ENCODE assay signal across 9 mouse cellular contexts in genomic region chr8:121649423-121649822, GRCm38 (mm10). TPM values are rescaled to one million over a fixed set of nuclear protein-coding genes. Genes with fewer than 3 reads are reported as not detected.
DNase-seq lines count a peak whose midpoint lies in the region; ATAC-seq and TF ChIP-seq lines count a peak whose summit lies in the region.
"Had no signal": no experiment of that assay in that cellular context is flagged by ENCODE, and none has a peak within 500 bp of the region (broad histone marks: within the 10 kb centered on the region; RNA-seq: fewer than 3 reads in every experiment).

No protein-coding gene starts in this region.

- no peaks in the 10 kb centered on the region for H3K36me3 ChIP-seq in kidney, adult 2 months (ENCODE audit: control insufficient read depth, insufficient read depth, low read length)
- no peaks in the 10 kb centered on the region for H3K36me3 ChIP-seq in intestine, embryonic 15.5 days
- no peaks in the 10 kb centered on the region; the same call in 1 of the 2 replicates for H3K36me3 ChIP-seq in midbrain, embryonic 16.5 days (ENCODE audit: control insufficient read depth, insufficient read depth, low read length)

- H3K4me2 ChIP-seq in intestine, embryonic 15.5 days (replicated peaks) = peak overlapping the region; percentile 96
- peak overlapping the region; percentile 87 for H3K4me2 ChIP-seq in midbrain, embryonic 16.5 days (ENCODE audit: low read length)

- H3K4me1 ChIP-seq in kidney, adult 2 months (ENCODE audit: control insufficient read depth, insufficient read depth, low read length) = peaks cover 47% of the 10 kb centered on the region
- H3K4me1 ChIP-seq in embryonic fibroblast, embryonic 13.5 days (ENCODE audit: control insufficient read depth, insufficient read depth, low read length) = peaks cover 13% of the 10 kb centered on the region
- H3K4me1 ChIP-seq in intestine, embryonic 15.5 days (replicated peaks) = peaks cover 55% of the 10 kb centered on the region
- peaks cover 75% of the 10 kb centered on the region for H3K4me1 ChIP-seq in midbrain, embryonic 16.5 days (ENCODE audit: control insufficient read depth, insufficient read depth, low read length)

- no peak for TF ChIP-seq CTCF in kidney, adult 2 months (conservative IDR thresholded peaks at IDR 0.05; ENCODE audit: insufficient read depth, insufficient read length, low read depth, low read length)
- TF ChIP-seq CTCF in embryonic fibroblast, embryonic 13.5 days (IDR thresholded peaks at IDR 0.05; ENCODE audit: borderline replicate concordance, insufficient read depth, low read length) = no peak

- peak overlapping the region; percentile 8; the same call in 1 of the 2 replicates for H3K9ac ChIP-seq in intestine, embryonic 15.5 days
- H3K9ac ChIP-seq in midbrain, embryonic 16.5 days (ENCODE audit: low read depth, low read length) = peak overlapping the region; percentile 86

- no peaks in the 10 kb centered on the region for H3K27me3 ChIP-seq in kidney, adult 2 months (replicated peaks; ENCODE audit: control insufficient read depth, insufficient read depth, low read length)
- H3K27me3 ChIP-seq in intestine, embryonic 15.5 days (replicated peaks) = no peaks in the 10 kb centered on the region
- H3K27me3 ChIP-seq in midbrain, embryonic 16.5 days (ENCODE audit: control insufficient read depth, insufficient read depth, low read depth, low read length) = no peaks in the 10 kb centered on the region

- peak overlapping the region; percentile 45 for H3K4me3 ChIP-seq in kidney, adult 2 months (ENCODE audit: insufficient read depth, low read depth, low read length)
- peak overlapping the region; percentile 24 for H3K4me3 ChIP-seq in embryonic fibroblast, embryonic 13.5 days (ENCODE audit: insufficient read depth, low read length)
- peak overlapping the region; percentile 77 for H3K4me3 ChIP-seq in intestine, embryonic 15.5 days (replicated peaks)
- peak overlapping the region; percentile 88 for H3K4me3 ChIP-seq in midbrain, embryonic 16.5 days (ENCODE audit: low read depth, low read length)

- peak overlapping the region; percentile 83 for H3K27ac ChIP-seq in kidney, adult 2 months (ENCODE audit: insufficient read depth, low read depth, low read length)
- H3K27ac ChIP-seq in embryonic fibroblast, embryonic 13.5 days (ENCODE audit: insufficient read depth, low read length) = no peak overlapping the region
- H3K27ac ChIP-seq in intestine, embryonic 15.5 days = no peak overlapping the region
- no peak overlapping the region for H3K27ac ChIP-seq in midbrain, embryonic 16.5 days (ENCODE audit: low read length)

- WGBS in kidney, adult 2 months = 59% methylated on average over 5 of the region's 5 CpGs
- 63% methylated on average over 5 of the region's 5 CpGs for WGBS in intestine, embryonic 15.5 days
- WGBS in midbrain, embryonic 16.5 days = 68% methylated on average over 5 of the region's 5 CpGs

- H3K9me3 ChIP-seq in intestine, embryonic 15.5 days = no peaks in the 10 kb centered on the region
- H3K9me3 ChIP-seq in midbrain, embryonic 16.5 days (replicated peaks; ENCODE audit: control insufficient read depth, low read length, poor library complexity, severe bottlenecking) = no peaks in the 10 kb centered on the region

- TF ChIP-seq POLR2A in kidney, adult 2 months (IDR thresholded peaks at IDR 0.05; ENCODE audit: low read depth, low read length) = no peak
- no peak for TF ChIP-seq POLR2A in embryonic fibroblast, embryonic 13.5 days (IDR thresholded peaks at IDR 0.05; ENCODE audit: low read depth, low read length)

- DNase-seq in kidney, adult 2 months = peak; percentile 76
- DNase-seq in kidney, adult 18-20 months = no peak
- DNase-seq in urinary bladder, postnatal 10 days (ENCODE audit: low spot score) = no peak
- DNase-seq in thymus, postnatal 10 days (ENCODE audit: low spot score in 2 of 2) = no peak
- DNase-seq in left cerebral cortex, adult 8-10 months (ENCODE audit: low spot score in 2 of 2) = no peak
- DNase-seq: lung, postnatal 14 days had no signal

- ATAC-seq in intestine, embryonic 15.5 days = no peak
- ATAC-seq in midbrain, embryonic 16.5 days = no peak

RNA-seq across cellular contexts. Expression of gene Zcchc14, which starts 3.3 kb away (rescaled TPM):
- 31.4 and 37.0 TPM in 2 replicates for polyA plus RNA-seq in kidney, adult 2 months (2012; rRNA removed)
- polyA plus RNA-seq in embryonic fibroblast, embryonic 13.5 days (2011; ENCODE audit: insufficient read length, low read depth, missing spikeins) = 55.5 and 64.8 TPM in 2 replicates
- polyA plus RNA-seq in intestine, embryonic 15.5 days (2015; fragmentation: Nextera tagmentation; extraction: Ambion mirVana) = 10.7 and 11.2 TPM in 2 replicates
- 23.9 and 28.2 TPM in 2 replicates for polyA plus RNA-seq in midbrain, embryonic 16.5 days (2015; fragmentation: Nextera tagmentation; extraction: Ambion mirVana)
- 10 to 100 TPM; 68.6 to 73.0 (median 70.5) TPM for total RNA-seq in left cerebral cortex, adult 8-10 months (2022)

RNA-seq across cellular contexts. Expression of gene Map1lc3b, which starts 59.3 kb away (rescaled TPM):
- 130 and 155 TPM in 2 replicates for polyA plus RNA-seq in kidney, adult 2 months (2012; rRNA removed)
- 141 and 152 TPM in 2 replicates for polyA plus RNA-seq in embryonic fibroblast, embryonic 13.5 days (2011; ENCODE audit: insufficient read length, low read depth, missing spikeins)
- 177 and 190 TPM in 2 replicates for polyA plus RNA-seq in intestine, embryonic 15.5 days (2015; fragmentation: Nextera tagmentation; extraction: Ambion mirVana)
- 362 and 370 TPM in 2 replicates for polyA plus RNA-seq in midbrain, embryonic 16.5 days (2015; fragmentation: Nextera tagmentation; extraction: Ambion mirVana)
- total RNA-seq in left cerebral cortex, adult 8-10 months (2022) = 100 to 1,000 TPM; 159 to 187 (median 173) TPM

Comparison
In these comparisons a context has a peak if more than half of its experiments do, and no peak if none do; other contexts are left out.
1. H3K4me3 ChIP-seq: peak in every context shown above with its lines; median percentile 88 in midbrain, embryonic 16.5 days; 77 in intestine, embryonic 15.5 days; 45 in kidney, adult 2 months; 24 in embryonic fibroblast, embryonic 13.5 days.